Mouse (Mus musculus) retina, postnatal 1 day (tissue): ENCODE measurements at regions not wholly inside any gene's neighbourhood (a gene's known extent, or its start where the extent isn't known, plus 50 kb on each side); places are given as distances from the start of the nearest gene placed in this dataset.

Experiments used
- DNase-seq: peaks from one replicate; pipeline ENCODE4 v3.0.0-alpha.2; 2012

DNA sequence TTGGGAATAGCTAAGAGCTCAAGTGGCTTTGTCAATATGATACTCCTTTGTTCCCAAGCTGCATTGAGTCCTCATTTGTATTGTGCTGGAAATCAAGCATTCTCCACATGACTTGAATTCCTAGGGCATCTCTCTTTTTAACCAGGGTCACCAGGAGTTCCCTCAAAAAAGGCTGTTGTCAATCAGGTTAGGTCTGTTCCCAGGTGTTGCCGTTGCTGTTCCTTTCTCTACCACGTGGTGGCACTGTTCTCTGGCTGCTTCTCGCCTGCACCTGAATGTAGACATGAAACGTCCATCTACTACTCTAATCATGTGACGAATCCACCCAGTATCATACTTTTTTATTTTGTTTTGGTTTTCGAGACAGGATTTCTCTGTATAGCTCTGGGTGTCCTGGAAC, 118.3 kb downstream of the S1pr1 start:
- peak; percentile 39 for DNase-seq

DNA sequence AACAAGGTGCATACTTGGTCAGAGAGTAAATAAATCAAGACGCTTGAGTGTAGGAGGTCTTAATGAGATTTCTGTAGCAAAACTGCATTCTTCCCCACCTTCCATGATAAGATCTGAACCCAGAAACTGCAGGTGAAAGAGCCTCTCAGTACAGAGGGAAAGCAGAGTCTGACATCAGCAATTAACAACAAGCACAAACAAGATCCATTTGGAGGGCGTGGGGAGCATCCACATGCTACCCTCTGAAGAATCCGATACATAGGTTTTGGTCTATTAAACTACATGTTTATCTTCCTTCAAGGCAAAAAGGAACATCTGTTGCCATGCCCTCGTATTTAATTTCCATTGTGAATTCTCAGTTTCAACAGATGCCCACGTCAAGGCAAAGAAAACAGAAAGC, 124.2 kb downstream of the S1pr1 start:
- no peak for DNase-seq

DNA sequence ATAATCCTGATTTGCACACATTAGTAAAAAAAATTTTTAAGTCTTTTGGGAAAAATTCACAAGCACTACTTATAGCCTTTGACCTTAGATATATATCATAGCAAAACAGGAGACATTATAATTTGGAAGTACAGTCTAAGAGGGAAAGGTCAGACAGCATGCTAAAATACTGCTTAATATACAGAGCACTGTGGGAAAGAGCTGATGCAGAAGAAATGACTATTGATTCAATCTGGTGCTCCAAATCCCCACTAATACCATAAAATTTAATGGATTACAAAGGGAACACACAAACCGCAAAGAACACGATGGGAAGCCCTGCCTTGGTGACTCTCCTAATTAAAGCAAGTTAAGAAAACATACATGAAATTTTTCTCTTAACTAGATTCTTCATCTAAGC, 126.3 kb downstream of the S1pr1 start:
- no peak for DNase-seq

DNA sequence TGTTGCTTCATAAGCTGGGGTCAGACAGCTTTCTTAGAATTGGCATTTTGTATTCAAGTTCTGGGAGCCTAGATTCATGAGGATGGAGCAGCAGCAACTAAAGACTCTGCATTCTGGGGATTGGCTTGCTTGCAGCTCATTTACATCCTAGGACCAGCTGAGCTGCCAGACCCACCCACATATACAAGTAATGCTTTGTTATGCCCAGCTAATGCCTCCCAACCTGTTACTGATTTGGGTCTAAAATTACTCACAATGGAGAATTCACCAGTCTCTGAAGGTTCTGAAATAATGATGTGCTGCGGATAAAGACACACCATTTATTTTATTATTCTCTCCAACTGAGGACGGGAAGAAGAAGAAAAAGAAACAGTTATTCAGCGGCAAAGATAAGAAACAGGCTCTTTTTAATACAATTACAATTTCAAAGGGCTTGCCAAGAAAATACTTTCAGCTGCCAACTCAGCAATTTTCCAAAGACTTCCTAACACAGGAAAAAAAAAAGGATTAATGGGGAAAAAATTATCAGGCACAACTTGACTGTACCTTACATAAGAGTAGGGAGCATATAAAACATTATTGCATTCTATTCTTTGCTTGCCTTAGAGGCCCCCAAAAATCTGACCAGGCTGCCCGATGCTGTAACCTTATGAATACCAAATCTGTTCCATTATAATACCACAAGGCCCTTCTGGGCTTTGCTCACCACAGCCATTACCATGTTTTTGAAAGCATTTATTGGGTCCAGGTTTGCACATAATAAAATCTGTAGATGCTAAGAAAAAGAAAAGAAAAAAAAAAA, 134.5 kb downstream of the S1pr1 start:
- no peak for DNase-seq

DNA sequence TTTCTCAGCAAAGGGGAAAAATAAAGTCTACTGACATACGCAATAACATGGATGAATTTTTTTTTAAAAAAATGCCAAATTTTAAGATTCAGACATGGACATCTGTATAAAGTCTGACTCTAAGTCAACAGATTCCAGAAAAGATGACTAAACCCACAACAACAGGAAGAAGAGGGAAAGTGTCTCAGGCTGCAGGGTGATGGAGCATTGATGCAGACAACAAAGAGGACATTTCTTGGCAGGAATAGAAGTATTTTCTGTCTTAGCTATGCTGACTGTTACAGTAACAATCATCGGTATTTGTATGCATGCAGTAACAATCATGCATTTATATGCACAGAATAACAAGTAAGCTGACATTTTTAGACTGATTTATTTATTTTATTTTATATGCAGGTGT, 139.5 kb downstream of the S1pr1 start:
- DNase-seq = no peak

DNA sequence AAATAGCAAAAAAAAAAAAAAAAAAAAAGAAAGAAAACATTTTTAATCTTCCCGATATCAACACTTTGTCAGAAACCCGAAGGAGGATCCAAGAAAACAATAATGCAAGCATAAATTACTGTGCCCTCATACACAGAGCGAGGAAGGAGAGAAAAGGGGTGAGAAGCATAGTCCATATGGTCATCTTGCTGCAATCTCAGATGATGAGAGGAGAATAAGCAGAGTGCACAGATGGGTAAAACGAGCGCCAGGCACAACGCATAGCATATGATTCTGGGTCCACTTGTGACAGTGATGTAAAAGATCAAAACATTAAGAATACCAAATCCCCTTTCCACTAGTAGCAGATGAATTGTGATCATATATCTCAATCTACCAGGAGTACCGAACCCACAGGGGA, 152.1 kb downstream of the S1pr1 start:
- no peak for DNase-seq

DNA sequence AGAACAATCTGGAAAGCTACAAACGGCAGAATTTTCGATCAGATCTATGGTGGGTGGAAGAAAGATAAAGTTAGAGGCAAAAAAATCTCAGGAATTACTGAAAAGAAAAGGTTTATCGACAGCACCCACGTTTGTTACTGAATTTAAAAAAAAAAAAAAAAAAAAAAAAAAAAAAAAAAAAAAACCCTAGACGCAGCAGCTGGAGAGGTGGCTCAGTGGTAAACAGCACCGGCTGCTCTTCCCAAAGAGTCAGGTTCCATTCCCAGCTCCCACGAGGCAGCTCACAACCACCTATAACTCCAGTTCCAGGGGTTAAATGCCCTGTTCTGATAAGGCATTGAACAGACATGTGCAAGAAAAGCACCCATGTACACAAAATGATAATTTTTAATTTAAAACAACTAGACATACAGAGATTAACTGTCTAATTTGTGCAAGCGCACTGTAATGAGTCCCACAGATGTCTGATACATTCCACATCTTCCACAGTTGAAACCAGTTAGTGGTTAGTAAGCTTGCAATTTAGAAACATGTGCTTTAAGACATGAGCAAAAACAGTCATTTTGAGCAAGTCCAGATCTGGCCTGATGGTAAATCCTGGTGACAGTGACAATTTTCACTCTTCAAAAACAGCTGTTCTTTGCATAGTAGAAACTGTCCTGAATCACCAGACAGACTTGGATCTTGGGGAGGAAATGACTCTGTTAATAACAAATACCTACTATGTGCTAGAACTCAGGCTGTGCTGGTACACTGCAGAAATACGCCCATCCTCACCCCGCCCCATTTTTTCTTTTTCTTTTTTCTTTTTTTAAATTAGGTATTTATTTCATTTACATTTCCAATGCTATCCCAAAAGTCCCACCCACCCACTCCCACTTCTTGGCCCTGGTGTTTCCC, 159.8 kb downstream of the S1pr1 start:
- DNase-seq = no peak

DNA sequence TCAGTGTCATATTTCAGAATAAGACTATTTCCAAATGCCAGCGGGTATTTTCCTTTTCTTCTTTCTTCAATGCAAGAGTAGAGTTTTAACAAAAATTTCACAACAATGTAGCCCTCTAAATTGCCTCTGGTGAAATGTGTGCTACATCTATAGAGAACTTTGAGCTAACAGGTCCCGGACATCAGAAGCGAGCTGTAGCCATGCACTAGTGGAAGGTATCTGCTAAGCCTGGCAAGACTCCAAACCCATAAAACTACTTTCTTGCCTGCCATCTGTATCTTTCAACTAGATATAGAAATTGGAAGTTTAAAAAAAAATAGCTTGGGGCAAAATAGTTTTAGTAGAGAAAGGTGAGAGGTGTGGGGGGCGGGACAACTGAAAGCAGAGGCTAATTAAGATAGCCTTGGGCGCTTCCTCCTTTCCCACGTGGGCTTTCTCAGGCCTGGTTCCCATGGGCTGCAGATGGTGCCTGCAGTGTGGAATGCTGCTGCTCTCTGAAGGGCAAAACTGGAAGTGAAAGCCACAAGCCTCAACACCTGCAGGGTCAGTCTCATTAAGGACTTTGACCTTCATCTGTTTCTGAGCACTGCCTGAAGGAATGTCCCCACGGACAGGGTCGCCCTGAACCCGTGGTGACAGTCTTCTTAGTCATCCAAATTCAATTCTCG, 160.9 kb downstream of the S1pr1 start:
- peak; percentile 6 for DNase-seq

DNA sequence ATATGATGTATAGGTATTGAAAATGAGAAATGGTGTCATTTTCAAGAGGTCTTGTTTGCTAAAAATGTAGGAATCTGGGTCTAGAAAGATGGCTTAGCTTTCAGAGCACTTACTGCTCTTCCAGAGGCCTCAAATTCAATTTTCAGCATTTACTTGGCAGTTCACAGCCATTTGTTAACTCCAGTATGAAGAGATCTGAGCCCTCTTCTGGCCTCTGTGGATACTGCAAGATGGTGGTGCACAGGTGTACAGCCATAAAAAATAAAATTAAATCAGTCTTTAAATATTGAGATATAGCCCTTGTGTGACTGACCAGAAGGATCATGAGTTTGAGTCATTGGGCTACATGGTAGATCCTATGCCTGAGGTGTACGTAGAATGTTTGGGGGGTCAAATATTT, 173.1 kb downstream of the S1pr1 start:
- peak; percentile 35 for DNase-seq

DNA sequence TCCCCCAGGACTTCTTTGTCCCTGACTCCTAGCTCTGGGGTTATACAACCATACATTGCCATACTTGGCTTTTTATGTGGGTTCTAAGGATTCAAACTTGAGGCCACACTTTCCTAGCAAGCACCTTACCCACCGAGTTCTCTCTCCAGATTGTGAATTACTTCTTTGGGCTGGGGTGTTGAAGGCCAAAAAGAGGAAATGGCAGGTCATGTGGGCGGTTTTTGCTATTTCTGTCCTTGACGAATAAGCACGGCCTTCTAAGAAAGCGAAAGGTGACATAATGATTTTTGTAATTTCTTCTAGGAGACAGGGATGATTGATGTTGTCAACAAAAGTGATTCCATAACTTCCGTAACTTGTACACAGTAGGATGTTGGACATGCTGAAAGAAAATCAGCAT, 176.5 kb downstream of the S1pr1 start:
- DNase-seq = no peak

DNA sequence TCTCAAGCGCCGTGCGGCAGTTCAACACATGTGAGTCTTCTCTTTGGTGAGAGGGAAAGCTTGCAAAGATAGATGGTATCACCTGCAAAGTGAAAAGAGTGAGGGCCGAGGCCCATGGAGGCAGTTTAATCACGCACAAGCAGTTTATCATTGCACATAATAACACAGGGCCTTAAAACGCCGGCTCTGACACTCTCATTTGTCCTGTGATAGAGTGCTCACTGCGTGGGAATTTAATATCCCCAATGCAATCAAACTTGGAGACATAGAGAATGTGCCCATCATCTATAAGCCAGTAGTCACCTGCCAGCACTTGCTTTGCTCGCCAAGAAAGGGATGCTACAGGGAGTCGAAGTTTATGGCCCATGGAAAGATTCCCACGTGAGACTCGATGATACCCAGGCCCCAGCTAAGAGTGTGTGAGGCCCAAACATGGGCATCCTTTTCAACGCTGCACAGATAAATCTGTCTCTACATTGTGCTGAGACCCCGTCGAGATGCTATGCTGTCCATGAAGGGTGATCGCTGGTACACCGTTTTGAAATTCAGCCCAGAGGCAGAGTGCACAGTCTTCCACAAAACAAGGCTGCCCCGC, 182.6 kb downstream of the S1pr1 start:
- no peak for DNase-seq

DNA sequence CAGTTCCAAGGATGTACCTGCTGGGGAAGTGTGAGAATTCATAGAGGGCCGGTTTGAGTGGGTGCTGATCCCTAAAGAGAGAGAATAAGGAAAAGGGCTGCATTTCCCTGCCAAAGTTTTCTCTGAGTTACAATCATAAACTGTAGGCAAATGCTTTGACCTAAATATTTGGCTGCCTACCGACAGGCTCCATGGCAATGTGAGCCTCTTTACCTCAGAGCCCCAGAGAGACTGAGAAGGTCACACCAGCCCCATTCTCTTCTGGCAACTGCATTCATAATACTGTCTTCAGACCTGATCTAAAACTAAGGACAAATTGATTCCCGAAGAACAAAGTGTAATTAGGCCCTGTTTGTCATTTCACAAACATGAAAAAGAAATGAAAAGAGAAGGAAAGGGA, 184.4 kb downstream of the S1pr1 start:
- no peak for DNase-seq

DNA sequence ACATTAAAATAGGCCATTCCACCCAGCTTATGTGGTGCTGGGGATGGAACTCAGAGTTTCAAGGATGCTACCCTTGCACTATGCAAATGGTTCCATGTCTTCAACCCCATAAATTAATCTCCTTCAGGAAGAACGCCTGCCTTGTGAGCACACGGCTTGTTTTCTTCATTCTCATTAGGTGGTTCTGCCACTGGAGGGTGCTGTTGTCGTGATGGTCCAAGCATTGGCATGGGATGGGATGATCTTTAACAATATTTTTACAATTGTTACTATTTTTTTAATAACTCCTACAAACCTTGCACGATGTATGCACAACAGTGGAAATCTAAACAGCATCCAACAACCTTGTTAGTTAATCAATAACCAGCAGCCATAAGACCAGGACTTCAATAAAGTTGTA, 185.0 kb downstream of the S1pr1 start:
- no peak for DNase-seq

DNA sequence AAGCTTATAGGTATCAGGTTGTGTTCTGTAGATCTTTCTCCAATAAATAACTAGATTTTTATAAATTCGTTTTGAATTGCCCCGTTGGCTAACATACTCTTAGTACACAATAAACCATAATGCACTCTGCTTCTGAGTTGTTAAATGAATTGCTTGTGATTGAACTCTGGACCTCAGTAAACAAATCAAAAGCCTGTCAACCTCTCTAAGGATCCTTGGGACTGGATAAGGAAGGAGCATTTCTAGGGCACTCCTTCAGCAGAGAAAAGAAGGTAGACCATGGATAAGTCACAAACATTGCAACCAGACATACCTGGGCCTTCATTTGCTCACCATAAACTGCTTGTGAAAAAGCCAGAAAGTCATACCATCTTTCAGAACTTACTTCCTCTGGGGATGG, 191.4 kb downstream of the S1pr1 start:
- no peak for DNase-seq

DNA sequence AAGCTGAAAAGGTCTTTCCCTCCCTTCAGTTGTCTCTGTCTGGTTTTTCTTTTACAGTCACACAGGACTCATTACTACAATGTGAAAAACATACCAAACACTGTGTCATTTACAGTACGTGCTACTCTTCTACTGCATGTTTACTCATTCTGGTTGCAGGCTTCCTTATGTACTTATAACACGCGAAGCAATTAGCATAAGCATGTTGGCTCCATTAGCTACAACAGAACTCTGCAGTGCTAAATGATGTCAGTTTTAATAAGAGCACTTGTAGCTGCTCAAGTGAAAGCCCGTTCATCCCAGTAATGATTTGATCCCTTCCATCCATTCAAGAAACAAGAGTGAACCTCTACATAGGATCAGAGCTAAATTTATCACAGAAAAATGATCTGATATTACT, 199.2 kb downstream of the S1pr1 start:
- DNase-seq = peak; percentile 32

DNA sequence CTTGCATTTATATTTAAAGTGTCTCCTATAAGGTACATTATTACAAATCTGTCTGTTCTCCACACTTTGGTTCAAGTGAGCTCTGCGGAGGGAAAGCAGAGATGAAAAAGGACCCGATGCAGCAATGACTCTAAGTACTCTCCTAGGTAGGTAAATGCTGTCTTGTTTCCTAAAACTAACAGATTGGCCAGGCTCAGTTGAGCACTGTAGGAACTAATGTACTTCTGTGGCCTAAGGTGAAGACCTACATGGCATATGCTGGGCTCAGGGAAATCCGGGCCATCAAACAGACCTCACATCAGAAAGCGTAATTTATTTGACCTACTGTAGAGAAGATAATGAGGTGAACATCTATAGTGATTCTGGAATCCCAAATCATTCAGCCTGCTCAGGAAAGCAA, 205.2 kb downstream of the S1pr1 start:
- no peak for DNase-seq

DNA sequence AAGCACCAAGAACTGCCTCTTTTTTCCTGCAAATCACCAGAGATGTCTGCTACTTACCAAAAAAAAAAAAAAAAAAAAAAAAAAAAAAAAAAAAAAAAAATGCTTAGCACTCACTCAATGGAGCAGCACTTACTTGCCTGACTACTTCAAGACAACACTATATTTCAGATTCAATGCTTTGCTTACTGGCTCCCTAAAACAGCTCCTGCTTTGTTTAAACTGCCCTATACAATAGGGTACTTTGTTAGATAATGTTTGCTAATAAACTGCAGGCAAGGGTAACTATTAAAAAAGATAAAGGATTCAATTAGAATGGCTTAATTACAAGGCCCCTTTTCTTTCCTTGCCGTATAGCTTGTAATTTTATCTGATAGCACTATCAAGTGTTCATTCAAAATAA, 217.5 kb downstream of the S1pr1 start:
- peak; percentile 11 for DNase-seq

DNA sequence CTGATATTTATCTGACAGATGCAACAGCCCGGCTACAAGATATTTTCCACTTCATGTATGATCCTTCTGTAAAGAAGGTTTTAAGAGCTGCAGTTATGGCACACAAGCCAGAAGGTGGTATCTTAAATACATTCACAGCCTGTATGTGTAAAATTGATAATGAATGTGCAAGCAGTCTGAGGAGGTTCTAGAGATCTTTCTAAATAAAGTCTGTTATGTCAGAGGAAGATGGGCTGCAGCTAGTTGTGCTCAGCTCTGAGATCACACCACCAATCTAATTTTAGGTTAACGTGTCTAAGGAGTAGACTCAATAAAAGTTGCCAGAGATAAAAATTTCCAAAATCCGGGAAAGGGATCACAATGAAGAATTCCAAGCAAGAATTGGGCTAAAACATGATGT, 218.8 kb downstream of the S1pr1 start:
- DNase-seq = no peak

DNA sequence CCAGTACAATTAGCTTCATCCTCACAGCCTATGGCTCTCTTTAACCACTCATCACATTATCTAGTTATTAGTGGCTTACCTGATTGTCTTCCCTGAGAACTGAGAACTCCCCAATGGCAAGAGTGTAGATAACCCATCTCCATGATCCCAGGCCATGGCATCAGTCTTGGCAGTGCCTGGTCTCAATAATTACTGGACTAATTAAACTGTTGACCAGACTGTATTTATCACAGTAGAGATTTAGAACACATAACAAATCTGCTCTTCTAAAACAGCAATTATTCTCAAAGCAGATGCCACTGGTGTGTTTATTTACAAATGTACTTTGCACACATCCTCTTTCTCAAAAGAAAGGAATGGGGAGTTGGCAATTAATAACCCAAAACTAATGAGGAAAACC, 219.2 kb downstream of the S1pr1 start:
- DNase-seq = no peak

DNA sequence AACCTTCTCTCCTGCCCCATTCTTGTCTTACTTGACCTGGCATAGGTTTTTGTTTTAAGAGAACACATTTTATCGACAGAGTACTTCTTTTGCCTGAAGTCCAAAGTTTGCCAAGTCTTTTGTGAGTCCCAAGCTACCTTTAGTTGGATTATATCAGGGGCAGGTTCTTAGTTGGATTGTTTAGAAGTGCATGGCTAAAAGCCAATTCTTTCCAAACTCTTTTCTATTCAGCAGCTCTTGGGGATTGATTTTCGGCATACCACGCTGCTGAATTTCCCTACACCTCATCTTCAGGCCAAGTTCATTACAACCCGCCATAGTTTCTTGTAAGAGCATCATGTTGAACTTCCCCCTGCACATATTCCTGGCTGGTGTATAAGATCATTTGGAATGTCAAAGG, 245.9 kb downstream of the S1pr1 start:
- DNase-seq = no peak

DNA sequence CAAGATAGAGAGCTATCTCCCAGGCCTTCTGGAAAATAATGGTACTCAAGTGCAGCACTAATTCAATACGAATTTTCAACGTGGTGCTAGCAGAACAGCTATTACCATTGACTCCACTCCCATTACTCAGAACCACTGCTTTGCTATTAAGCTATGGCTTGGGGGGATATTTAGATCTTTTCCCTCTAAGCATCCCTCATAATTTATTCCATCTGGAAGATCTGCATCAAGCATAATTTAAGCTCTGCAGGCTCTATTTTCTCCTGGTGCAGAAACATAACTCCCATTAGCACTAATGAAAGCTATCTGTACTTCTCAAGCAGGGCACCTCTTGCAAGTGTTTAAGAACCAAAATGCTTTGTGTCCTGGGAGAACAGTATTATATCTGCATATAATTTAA, 247.0 kb downstream of the S1pr1 start:
- DNase-seq = no peak

DNA sequence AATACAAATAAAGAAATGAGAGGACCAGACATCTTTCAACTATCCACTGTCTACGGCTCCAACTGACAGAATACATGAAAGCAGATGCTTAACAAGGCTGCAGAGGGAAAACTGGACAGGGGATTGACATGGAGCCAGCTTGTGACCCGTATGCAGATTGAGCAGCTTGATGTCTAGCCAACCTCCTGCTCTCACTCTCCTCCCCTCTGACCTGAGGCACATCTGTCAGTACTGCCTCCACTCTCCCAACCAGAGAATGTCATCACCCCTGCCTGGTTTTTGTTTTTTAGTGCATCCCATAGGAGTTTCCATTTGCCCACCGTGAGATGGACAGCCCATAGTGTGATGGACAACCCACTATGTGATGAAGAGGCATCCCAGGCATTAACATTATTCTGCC, 252.2 kb downstream of the S1pr1 start:
- DNase-seq = no peak
